Mouse (Mus musculus): Measurements from ENCODE around the gene Vmn2r105.

Vmn2r105 gene

DNA sequence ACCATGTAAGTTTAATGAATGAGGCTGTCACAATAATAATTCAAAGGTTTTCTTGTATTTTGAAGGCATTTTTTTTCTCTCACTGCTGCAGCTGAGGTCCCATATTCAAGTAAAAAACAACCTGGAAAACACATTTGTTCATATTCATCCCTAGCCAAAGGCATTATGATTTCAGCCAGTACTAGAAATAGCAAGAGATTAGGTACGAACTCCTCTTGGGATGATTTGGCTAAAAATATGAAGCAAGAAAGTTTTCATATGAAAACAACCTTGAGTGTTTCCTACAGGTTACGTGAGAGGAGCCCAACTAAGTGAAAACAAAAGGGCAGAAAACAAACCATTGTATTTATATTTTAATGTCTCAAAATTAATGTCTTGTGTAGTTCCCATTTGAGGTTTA is at the start of gene Vmn2r105:
Gene Vmn2r105 (minus strand): TSS at position 101 of the 400 bp plus-strand sequence.
- DNase-seq: no peak

DNA sequence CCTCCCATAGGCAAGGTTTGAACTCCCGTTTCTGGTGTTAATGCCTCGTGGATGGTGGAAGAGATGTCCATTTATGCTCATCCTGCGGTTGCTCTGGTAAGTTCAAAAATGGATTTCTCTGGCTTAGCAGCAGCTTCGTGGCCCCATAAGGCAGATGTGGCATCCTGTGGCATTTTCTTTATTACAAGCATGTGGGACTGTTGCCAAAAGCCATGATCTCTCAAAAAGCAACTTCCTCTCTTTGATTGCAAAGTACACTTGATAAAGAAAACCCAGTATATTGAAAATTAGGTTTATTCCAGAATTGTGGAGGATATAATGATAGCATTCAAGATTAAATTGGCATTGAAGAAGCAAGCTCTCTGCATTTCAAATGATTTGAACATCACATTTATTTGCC is 20.7 kb upstream of the Vmn2r105 start:
- DNase-seq: no peak

DNA sequence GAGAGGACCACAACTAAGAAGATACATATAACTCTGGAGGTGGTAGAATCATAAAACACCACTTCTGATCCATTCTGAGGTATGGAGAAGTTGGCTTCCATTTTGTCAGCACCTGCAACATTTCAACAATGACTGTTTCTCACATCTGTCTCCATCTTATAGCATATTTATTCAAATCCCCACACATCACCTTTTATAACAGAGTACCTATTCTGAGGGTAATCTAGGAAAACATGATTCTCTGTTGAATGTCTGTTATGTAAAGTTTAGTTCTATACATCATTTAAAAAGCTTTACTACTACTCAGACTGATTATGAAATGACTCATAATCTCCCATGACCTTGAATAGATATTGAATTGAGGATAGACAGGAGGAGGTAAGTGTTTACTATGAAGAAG is 51.9 kb downstream of the Vmn2r105 start, which contains the start of gene Fpr-rs6:
Gene Fpr-rs6 (minus strand): TSS at position 101 of the 400 bp plus-strand sequence.
- no peak for DNase-seq

All from cerebellum, postnatal 36 days (tissue).